Mouse (Mus musculus) 3T3-L1 (cell line): ENCODE measurements around the gene Hspb2.

Experiments
- DNase-seq: peaks from one replicate; pipeline ENCODE4 v3.0.0-alpha.2; 2015; ENCODE audit warnings: low read depth, low spot score

Hspb2 gene

GRCm38 (mm10) chr9:50750706-50751105 is 1.4 kb downstream of the Hspb2 start:
- no peak for DNase-seq

GRCm38 (mm10) chr9:50746214-50746677 is 5.9 kb downstream of the Hspb2 start, which contains the start of gene 2310030G06Rik:
Gene 2310030G06Rik (minus strand): TSS chr9:50746536.
- DNase-seq: no peak

DNA sequence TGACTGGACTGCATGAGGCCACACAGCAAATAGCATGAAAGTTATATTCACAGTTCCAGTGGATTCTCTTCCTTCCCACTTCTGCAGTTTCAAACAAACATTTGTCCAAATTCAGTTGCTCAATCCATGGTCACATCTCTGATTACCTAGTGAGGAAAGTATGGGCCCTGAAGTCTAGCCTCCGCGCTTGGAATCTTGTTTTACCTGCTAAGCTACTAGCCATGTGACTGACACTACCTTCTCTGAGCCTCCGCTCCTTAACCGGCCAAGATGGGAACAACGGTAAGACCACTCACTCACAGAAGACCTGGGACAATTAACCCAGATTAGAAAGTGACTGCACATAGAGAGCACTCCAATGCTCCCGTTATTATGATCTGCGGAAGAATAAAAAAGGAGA is 6.3 kb downstream of the Hspb2 start:
- no peak for DNase-seq

DNA sequence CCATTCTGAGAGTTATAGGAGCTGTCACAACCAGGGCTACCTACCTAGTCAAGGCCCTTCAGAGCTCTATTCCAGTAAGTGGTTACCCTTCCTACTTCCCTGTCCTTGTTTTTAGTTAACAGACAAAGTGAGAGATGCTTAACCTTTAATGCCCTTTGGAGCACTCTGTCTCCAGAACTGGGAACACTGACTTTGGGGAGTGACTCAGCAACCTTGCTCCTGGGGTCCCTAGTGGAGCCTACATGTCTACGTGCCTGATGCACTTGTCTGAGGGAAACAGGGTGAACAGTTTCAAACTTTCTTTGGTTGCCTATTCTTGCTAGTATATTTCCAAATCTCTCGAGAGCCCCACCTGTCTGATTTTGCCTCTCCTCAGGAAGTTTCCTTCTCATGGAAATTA is 9.4 kb downstream of the Hspb2 start:
- DNase-seq: no peak

DNA sequence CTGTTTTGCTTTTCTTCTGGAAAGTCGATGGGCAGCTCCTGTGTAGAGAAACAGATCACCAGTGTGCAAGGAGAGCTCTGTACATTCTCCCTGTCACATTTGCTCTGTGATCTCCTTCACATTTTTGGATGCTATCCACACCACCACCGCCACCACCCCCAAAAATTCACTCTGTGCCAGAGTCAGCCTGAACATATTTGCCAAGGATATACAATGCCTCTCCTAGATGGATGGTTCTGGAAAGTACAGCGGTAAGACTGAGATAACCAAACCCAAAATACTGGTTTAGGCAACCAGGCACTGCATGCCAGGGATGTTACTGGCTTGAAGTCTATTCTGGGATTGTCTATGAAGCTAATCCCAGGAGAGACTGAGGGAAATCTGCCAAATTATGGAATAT is 9.9 kb downstream of the Hspb2 start:
- no peak for DNase-seq

- DNase-seq: no peak
These were observed 11.0 kb downstream of the Hspb2 start for GRCm38 (mm10) chr9:50740867-50741784.

DNA sequence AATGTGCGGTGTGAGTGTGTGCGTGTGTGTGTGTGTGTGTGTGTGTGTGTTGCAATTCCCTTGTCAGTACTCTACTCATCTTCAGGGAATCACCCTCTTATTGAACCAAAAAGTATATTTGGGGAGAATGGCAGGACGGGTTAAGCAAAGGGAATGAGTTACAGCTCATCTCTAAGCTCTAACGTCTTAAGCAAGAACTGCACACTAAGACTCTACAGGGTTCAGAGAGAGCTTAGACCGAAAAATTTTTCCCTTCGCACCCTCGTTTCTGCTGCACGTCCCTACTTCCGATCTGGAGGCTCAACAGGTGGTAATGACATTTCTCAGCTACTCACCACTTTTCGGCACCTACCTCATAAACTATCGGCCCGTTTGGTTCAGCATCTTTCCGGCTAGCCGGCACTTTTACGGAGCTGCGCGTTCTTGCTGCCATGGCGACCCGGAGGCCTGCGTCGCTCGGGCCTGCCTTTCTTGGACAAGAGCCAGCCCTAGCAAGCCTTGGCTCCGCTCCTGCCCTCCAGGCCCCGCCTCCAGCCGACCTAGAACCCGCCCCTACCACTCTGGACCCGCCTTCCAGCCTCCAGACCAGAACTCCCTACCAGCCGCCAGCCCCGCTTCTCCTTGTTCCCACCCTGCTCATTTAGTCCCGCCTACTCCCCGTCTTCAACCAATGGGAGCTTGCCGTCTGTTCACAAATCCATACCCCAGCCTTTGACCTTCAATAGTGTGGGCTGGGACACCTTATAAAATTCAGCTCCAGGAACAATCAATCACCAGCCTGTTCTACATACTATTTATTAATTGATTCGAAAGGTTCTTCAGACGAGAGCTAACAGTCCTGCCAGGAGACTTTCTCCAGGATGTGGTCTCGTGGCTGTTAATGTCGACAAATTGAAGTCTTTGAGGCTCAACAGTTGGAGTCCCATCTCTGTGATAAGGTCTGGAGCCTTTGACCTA is 13.0 kb downstream of the Hspb2 start, which contains the start of gene Dixdc1:
Gene Dixdc1 (minus strand): TSS at position 604 of the 957 bp plus-strand sequence.
- no peak for DNase-seq

GRCm38 (mm10) chr9:50734989-50735388 is 17.2 kb downstream of the Hspb2 start:
- DNase-seq: peak; percentile 78

- DNase-seq: no peak
These were observed 19.6 kb downstream of the Hspb2 start for GRCm38 (mm10) chr9:50732560-50732959.

DNA sequence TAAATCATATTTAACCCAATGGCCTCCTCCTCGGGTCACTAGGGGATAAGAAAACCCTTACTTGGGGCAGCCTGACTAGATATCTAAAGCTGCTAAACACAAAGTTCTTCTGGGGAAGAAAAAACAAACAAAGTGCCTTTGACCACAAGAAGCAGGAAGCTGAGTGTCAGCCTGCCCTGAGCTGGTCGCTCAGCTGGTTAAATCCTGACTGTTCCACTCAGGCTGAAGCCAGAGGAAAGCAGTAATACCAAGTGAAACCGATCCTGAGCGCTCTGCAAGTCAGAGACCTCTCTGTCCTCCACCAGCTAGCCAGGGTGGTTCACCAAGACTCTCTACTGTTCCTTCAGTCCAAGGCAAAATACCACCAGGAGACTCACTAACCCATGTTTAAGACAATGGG is 22.6 kb downstream of the Hspb2 start:
- DNase-seq: no peak

- peak; percentile 79 for DNase-seq
These were observed 24.1 kb downstream of the Hspb2 start for GRCm38 (mm10) chr9:50727925-50728651.

DNA sequence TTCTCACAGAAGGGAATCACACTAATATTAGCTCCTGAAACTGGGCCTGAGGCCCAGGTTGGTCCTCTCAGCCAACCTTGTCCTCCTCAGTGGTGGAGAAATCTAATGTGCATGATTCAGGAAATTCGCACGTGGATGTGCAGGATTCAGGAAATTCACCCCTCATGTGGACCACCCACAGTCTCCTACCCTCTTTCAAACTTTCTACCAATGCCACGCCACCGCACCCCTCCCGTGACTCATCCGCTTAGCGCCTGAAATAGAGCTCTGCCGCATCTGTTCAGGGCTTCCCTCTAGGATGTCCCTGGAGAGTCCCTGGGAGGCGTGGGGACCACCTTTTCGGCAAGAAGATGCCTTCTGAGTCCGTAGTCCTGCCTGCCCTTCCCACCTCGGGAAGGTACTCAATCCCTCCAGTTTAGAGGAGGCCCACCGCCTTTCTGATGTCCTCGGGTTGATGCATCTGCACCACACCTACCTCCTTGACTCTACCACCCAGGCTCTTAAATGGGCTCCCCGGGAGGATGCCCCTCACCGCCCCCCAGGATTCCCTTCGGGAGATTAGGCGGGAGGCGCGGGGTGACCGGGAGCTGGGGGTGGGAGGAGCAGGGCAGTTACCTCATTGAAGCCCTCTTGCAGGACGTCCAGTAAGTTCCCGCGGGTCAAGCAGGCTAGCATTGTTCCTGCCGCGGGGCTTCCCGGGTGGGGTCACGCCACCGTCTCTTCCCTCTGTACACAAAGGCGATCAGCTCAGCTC is 24.8 kb downstream of the Hspb2 start:
- DNase-seq: peak; percentile 82

DNA sequence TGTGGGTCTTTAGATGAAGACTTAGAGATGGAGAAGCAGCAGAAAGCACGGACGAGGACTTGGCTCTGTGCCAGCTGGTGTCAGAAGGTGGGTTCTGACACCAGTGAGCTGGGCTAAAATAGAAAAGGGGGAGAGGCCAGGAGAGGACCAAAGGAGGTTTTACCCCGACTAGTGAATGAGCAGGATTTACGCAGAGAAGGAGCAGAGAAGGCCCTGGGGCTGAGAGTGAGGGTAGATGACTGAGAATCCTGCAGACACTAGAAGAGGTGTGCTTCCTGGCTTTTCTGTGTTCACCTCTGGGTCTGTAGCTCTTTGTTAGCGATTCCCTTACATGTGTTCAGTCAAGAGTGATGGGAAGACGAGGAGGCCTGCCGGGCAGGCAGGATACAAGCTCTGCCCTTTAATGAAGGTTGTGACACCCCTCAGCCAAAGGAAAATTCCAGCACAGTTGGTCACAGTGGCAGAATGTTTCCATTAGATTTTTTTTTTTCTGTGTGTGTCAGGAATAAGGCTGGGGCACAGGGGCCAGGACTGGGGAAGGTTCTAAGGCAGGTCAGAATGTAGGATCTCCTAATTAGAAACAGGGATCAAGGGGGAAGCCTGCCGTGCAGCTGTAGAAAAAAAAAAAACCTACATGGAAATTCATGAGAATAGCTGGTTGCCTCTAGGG is 26.1 kb downstream of the Hspb2 start:
- DNase-seq: peak; percentile 63

- DNase-seq: peak; percentile 36
These were observed 27.4 kb downstream of the Hspb2 start for GRCm38 (mm10) chr9:50724661-50725330.

DNA sequence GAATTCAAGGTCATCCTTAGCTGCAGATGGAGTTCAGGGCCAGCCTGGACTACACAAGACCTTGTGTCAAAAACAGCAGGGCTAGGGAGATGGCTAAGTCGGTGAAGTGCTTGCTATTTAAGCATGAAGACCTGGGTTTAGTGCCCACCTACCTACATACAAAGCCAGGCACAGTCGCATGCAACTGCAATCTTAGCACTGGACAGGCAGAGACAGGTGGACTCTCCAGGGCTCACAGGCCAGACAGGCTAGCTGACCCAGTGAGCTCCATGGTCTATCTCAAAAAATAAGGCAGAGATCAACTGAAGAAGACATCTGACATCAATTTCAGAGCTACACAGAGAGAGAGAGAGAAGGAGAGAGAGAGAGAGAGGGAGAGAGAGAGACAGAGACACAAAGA is 28.0 kb downstream of the Hspb2 start:
- no peak for DNase-seq

GRCm38 (mm10) chr9:50723406-50723805 is 28.7 kb downstream of the Hspb2 start:
- DNase-seq: peak; percentile 83

DNA sequence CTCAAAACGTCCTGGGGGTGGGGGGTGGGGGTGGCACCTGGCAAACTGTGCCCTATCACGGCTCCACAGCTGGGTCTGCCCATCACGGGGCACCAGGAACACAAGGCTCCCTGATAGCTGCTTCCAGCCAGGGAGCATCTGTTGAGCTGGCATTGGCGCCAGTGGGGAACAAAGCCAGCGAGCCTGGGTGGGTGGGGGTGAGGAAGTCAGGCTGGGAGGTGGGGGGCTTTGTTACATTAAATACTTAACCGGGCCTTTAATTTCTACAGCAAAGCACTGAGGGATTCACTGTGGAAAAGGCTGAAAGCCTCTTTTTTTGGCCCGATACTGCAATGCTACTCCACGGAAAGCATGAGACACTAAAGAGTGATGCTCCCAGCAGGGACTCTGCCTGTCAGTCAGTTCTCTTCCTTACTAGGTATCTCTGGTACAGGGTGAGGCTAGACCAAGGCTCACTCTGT is 29.7 kb downstream of the Hspb2 start:
- DNase-seq: no peak

DNA sequence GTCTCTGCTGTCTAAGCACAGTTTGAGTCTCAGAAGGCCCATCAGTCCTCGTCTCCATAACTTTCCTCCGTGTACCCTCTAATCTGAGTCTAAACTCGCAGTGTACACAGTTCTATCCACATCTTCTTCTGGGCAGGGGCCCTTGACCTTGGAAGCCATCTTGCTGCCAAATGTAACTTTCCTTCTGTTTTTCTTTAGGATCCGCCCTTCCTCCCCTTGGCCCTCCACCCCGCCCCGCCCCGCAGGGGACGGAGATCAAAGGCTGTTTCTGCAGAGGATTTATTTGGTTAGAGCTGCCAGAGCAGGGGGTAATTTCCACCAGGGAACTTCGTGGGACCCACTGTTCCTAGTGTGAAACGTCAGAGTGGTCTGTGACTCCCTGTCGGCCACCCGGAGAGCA is 31.1 kb downstream of the Hspb2 start:
- no peak for DNase-seq

DNA sequence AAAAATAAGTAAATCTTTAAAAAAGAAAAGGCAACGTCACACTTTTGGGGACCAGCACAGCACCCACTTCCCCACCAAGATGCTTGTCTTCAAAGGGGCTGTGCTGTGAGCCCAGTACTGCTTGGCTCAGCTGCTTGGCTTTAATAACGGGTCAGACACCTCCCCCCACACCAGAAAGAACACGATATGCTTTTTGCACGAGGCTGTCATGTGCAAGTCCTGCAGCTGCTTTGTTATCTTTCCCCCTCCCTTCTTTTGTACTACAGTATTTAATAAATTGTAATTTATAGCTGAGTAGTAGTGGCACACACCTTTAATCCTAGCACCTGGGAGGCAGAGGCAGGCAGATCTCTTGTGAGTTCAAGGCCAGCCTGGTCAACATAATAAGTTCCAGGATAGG is 33.3 kb downstream of the Hspb2 start:
- no peak for DNase-seq
